Mouse (Mus musculus) adrenal gland, postnatal 25 days (tissue): ENCODE data around the gene Smtnl2. TPM values are rescaled to one million over a fixed set of nuclear protein-coding genes. Genes with fewer than 3 reads are reported as not detected.
"Not testable (repeated sequence)": the region's sequence is repeated elsewhere in the genome, so short reads cannot be mapped to it uniquely, and the experiment has no call there.

Experiments
- DNase-seq: peaks from one replicate; pipeline ENCODE4 v3.0.0; 2021; ENCODE audit warnings: mixed read lengths
- long read RNA-seq: library from polyadenylated mRNA; stranded (forward); transcript quantifications from one replicate; pipeline ENCODE4 v2.0.0, GENCODE M21; 2021
- total RNA-seq: library from RNA; stranded (reverse); gene quantifications from 2 replicates; pipeline ENCODE4 v1.2.3, GENCODE M21; 2021

Smtnl2 gene
- 2.6 and 2.7 TPM in 2 replicates for total RNA-seq
- long read RNA-seq, partial matches to known transcripts, result 1 of 3 reads
- long read RNA-seq, other reads (novel, unspliced or antisense), result 0 of 3 reads

- peak; percentile 92 for DNase-seq
Observed at GRCm38 (mm10) chr11:72411093-72411921, at the start of gene Smtnl2. Smtnl2 (minus strand) TSS chr11:72411713.

GRCm38 (mm10) chr11:72458502-72458901 lies 47.0 kb upstream of the Smtnl2 start:
- DNase-seq, result no peak

GRCm38 (mm10) chr11:72457995-72458496 lies 46.5 kb upstream of the Smtnl2 start:
- no peak for DNase-seq

GRCm38 (mm10) chr11:72455694-72456093 lies 44.2 kb upstream of the Smtnl2 start:
- no peak for DNase-seq

GRCm38 (mm10) chr11:72453105-72453953 lies 41.8 kb upstream of the Smtnl2 start:
- no peak for DNase-seq

GRCm38 (mm10) chr11:72452140-72452665 lies 40.7 kb upstream of the Smtnl2 start:
- no peak for DNase-seq

- no peak for DNase-seq
Observed at GRCm38 (mm10) chr11:72447475-72447874, 36.0 kb upstream of the Smtnl2 start.

GRCm38 (mm10) chr11:72446311-72447105 lies 35.0 kb upstream of the Smtnl2 start:
- DNase-seq, result peak; percentile 37

- DNase-seq, result peak; percentile 99
Observed at GRCm38 (mm10) chr11:72440965-72441664, 29.6 kb upstream of the Smtnl2 start, which contains the start of gene Mybbp1a. Mybbp1a (plus strand) TSS chr11:72441355.

GRCm38 (mm10) chr11:72440597-72440964 lies 29.1 kb upstream of the Smtnl2 start:
- DNase-seq, result not testable (repeated sequence)

GRCm38 (mm10) chr11:72438411-72438810 lies 26.9 kb upstream of the Smtnl2 start:
- no peak for DNase-seq

- peak; percentile 68 for DNase-seq
Observed at GRCm38 (mm10) chr11:72436756-72437650, 25.5 kb upstream of the Smtnl2 start.

GRCm38 (mm10) chr11:72436271-72436670 lies 24.8 kb upstream of the Smtnl2 start:
- DNase-seq, result peak; percentile 71

- DNase-seq, result peak; percentile 51
Observed at GRCm38 (mm10) chr11:72435694-72436045, 24.2 kb upstream of the Smtnl2 start.

- peak; percentile 55 for DNase-seq
Observed at GRCm38 (mm10) chr11:72434963-72435693, 23.6 kb upstream of the Smtnl2 start, which contains the start of gene Ggt6. Ggt6 (plus strand) TSS chr11:72435526.

- not testable (repeated sequence) for DNase-seq
Observed at GRCm38 (mm10) chr11:72430311-72431068, 19.0 kb upstream of the Smtnl2 start.

GRCm38 (mm10) chr11:72429288-72429690 lies 17.8 kb upstream of the Smtnl2 start:
- peak; percentile 63 for DNase-seq

GRCm38 (mm10) chr11:72428694-72429093 lies 17.2 kb upstream of the Smtnl2 start:
- DNase-seq, result peak; percentile 82
